Mouse (Mus musculus) T-helper 2 cell (primary cell): ENCODE measurements at regions not wholly inside any gene's neighbourhood (a gene's known extent, or its start where the extent isn't known, plus 50 kb on each side); places are given as distances from the start of the nearest gene placed in this dataset.

Source experiments
- in situ Hi-C: fragments of 300-600 bp; cut with MboI, MseI; formaldehyde crosslinking; loops from one replicate; pipeline ENCODE4 v1.15.1; 2025; ENCODE audit warnings: high pct_unique_total_duplicates

DNA sequence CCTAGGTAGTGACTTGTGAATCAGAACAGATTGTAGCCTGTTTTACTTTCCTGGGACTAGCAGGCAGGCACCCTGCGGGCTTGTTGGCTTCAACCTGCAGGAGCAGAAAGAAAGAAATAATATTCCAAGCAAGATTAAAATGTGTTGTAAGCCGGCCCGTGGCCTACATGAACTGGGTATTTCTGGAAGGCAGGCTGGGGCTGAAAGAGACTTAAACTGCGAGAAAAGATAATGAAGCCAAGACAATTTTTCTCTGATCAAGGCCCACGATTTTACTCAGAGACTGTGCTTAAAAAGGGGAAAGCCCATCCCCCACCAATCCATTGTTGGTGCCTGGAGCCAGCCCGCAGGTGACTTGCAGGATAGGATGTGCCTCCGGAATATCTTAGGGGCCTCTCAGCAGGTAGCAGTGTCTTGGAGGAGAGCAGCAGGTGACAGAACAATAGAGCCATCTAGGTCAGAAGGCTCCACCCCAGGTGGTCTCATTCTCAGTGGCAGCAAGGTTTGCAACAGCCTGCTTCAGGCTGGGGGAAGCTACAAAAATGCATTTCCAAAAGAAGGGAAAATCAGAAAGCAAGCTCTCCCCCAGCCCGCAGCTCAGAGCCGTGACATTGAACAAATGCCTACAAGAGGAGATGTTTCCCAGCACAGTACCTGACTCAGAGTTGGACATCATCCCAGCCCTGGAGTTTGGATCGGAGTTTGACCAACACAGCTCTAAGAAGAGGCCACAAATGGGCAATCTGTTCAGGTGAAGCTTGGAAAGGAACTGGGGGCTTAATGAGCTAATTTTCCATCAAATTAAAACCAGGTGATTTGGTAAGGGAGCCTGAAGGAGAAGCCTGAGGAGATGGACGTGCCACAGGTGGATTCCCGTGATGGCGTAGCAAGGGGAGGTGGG is 121.4 kb upstream of the Slc1a3 start:
- in situ Hi-C loops: no loop called here

DNA sequence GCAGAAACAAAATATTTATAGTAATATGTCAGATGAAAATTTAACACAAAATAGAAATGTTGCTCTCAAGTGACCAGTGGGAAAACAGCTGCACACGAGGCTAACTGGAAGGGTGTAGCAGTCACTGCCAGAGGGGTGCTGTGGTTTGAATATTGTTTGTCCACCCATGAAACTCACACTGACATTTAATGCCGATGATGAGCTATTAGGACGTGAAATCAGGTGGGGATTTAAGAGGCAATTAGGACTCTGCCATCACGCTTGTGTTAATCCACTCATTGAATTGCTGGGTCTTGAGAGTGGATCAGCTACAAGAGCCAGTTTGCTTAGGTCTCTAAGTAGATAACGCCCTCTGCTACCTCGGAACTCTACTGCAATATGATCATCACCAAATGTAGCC is 114.3 kb upstream of the Slc1a3 start:
- in situ Hi-C loops: loop anchor here (10.0 kb wide), 1 partner anchor 1820 kb away; no protein-coding TSS in a partner anchor

DNA sequence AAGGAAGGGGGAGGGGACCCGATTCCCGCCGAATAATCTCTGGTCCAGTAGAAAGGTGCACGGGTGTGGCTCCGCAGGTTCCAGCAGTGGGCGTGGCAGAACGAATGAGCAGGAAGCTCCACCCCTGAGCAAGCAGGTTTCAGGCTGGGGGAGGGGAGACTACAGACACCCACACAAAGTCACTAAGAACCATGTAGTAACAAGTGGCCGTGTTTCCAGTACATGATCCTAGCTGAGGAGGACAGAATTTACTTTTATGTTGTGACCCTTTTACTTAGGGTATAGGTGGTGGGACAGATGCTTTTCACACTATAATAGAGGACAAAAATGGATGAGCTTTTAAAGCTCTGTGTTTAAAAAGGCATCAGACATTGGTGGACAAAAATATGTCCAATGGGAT is 112.2 kb upstream of the Slc1a3 start:
- in situ Hi-C loops: loop anchor here (10.0 kb wide), 1 partner anchor 1822 kb away; no protein-coding TSS in a partner anchor

DNA sequence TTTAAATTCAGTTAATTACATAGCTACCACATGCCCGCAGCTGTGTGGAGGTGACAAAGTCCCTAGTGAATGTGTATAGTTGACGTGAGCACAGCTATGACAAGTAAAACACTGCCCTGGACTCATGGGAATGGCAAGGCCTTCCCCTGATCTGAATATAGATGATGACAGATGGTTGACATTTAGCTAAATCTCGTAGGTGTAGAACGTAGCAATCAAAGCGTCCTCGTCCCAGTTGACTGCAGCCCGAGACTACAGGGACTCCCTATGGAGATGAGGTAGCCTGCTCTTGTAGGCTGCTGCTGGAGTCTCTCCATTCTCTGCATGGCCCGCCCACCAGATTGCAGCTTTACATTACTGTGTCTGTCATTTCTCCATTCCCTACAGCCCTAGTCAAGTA is 107.0 kb upstream of the Slc1a3 start:
- in situ Hi-C loops: no loop called here

DNA sequence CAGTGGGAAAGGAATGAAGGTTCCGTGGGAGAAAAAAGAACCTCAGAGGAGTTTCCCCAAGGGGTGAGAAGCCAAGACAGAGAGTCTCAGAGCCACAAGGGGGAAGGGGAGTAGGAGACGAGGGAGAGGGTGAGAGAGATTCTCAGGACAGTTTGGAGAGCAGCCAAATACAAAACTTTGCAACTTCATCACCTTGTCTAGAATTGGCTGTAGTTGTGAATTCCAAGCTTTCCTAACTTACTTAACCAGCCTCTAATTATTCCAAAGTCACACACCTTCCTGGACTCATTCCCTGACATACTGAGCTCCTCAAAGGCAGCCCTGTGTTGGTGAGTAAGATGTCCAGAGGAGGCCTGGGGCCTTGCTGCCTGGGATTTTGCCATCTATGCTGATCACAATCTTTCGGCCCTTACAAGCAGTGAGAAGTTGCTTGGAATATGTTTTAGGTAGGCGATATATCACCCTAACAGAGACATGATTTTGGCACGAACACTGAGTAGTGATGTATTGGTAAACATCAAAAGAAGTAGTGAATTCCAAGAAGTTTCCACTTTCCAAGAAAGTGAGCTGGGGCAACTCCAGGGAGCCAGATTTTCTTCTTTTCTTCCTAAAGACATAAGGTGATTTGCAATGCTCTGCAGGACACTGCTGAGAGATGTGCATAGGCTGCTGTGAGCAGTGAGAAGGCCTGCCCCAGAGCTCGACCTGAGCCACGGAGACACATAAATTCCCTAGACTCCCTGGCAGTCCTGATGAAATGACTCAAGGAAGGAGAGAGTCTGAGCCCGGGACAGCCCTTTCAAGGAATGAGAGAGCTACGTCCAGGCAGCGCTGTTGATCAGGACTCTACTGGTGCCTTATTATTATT is 106.2 kb upstream of the Slc1a3 start:
- in situ Hi-C loops: no loop called here

DNA sequence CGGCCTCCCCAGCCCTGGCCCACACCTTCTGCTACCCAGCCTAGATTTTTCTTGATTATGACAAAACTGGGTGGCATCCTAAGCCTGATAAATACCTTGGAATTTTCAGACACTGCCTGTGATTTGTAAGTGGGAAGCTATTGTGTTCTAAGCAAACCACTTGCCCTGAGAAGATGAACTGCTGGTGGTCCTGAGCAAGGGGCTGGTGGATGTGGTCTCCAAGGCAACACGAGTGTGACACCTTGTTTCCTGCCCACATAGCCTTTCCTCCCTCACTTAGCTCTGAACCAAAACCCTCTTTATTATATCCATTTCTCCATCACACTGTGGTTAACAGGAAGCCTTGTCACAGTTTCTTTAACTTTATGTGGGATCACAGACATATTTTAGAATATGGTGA is 105.4 kb upstream of the Slc1a3 start:
- in situ Hi-C loops: no loop called here

DNA sequence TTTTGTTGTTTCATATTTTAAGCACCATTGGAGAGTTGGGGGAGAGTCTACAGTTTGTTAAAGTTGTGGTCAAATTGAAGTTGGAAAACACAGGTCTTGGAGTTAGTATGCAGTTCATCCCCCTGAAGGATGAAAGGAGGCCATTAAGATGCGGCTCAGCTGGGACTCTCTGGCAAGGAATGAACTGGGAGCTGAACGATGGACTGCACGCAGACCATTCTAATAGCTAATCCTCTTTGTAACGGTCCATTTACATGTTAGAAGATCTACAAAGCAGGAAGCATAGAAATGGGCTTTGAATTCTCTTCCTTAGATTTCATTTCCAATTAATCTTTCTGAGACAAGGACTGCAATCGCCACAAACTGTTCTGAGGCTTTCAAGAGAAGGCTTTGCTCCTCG is 104.7 kb upstream of the Slc1a3 start:
- in situ Hi-C loops: no loop called here

DNA sequence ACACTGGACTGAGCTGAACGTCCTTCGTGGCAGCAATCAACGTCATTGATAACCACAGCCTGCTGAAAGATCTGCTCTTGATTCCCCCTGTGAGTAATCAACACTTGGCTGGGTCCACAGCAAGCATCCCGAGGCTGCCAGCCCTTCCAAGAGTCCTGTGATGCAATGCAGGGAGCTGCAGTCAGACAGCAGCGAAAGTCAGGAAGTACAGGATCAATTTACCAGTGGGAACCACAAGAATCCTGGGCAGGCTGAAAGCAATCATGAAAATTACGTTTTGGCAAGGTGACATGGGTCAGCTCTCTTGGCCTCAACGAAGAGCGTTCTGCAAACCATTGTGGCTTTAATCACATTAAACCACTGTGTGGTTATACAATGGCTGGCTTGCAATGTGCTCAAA is 95.8 kb upstream of the Slc1a3 start:
- in situ Hi-C loops: loop anchor here (10.0 kb wide), 1 partner anchor 1762 kb away; no protein-coding TSS in a partner anchor

DNA sequence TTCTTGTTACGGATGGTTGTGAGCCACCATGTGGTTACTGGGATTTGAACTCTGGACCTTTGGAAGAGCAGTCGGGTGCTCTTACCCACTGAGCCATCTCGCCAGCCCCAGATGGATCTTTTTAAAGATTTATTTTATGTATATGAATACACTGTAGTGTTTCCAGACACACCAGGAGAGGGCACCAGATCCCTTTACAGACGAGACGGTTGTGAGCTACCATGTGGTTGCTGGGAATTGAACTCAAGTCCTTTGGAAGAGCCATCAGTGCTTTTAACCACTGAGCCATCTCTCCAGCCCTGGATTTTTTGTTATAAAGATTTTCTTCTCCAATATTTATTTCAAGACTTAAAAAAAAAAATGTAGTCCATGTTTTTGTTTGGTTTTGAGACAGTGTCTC is 95.0 kb upstream of the Slc1a3 start:
- in situ Hi-C loops: loop anchor here (10.0 kb wide), 1 partner anchor 1761 kb away; no protein-coding TSS in a partner anchor

DNA sequence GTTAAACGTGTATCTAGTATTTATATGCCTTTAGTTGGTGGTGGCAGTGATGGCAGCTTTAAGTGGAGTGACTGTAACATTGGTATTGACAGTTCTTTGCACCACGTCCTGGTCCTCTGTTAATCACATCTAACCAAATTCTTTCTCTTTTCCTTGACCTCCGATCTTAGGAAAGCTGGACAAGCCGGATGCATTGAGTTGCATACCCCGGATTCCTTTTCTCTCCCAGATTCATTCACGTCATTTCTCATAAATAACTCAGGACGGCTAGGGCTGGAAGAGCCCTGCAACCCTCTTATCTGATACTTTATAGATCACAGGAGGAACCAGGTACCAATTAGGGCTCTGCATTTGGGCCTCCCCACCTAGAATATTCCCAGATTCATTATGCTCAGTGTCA is 91.5 kb upstream of the Slc1a3 start:
- in situ Hi-C loops: loop anchor here (10.0 kb wide), 1 partner anchor 1757 kb away; no protein-coding TSS in a partner anchor

DNA sequence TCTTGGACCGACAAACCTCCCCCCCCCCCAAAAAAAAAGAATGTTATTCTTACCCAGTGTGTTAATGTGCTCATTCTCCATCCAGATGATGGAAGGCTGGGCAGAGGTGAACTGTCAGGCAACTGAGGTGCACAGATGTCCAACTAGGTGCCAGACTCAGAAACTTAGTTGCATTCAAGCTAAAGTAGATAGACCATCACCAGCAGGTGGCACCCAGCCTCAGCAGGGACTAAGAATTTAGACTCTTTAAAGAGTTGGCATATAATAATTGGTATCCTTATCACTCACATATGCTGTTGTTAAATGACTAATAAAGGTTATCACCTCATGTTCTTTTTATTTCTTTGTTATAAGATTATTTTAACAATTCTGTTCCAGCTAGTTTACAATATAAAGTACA is 86.5 kb upstream of the Slc1a3 start:
- in situ Hi-C loops: no loop called here

DNA sequence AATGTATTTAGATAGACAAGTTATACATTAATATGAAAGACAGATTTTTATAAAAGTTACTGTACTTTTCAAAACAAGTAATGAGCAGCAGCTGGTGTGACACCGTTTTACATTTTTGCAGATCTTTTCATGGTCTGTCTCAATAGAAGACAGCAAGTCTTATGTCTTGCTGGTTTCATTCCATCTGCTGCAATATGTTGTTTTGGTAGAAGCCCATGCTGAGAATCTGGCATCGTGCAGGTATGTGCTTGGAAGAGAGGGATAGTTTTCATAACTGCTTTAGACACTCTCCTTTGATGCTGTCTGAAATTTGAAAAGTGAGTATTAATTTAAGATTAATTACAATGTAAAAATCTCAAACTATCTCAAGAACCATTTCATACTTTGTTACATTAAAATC is 81.5 kb upstream of the Slc1a3 start:
- in situ Hi-C loops: no loop called here

DNA sequence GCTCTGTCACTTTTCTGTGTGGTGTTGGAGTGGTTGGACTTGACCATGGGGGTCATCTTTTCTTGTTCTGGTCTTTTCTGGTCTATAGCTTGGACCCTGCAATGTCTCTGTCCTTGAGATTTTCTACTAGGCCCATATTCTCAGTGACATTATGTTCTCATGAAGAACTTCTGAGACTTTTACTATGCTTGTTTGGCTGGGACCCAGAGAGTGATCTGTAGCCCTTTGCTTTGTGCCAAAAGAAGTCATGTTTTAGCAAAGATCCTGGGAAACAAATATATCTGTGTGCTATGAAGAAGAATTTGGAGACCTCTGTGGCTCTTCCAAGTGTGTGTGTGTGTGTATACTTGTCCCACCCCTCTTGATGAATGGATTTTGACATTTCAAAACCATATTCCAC is 79.4 kb upstream of the Slc1a3 start:
- in situ Hi-C loops: no loop called here

DNA sequence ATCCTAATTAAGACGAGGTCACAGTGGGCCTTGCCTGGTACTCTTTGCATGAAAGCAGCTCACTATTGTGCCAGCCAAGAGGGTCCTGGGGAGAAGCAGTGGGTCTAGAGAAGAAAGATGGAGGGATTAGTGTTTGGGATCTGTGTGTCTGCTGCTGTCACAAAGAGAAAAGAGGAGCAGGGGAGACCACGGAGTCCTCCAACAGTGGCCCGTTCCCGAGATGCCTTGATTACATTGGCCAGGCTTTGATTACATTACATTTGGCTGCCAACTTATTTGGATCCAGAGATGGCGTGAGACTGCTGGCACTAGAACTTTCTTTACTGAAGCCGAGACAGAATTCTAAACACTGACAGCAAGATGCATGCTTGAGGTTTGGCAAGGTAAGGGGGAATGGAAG is 78.4 kb upstream of the Slc1a3 start:
- in situ Hi-C loops: no loop called here

DNA sequence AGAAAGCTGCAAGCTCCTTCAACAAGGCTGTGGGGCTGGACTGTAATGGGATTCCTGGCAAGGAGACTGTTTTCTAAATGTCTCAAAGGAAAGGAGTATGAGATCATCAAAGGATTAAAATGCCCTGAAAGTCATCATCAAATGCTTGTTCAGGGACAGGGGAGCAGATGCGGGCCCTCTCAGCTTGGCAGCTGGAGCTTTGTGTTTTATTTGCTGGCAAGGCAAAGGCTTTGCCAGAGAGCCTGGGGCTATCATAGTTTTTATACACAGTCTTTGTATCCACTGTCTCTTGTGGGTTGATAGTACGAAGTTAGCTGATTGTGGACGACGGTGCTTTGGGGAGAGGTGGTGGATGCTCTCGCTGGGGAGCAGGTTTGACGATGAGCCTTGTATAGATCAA is 75.0 kb upstream of the Slc1a3 start:
- in situ Hi-C loops: no loop called here

DNA sequence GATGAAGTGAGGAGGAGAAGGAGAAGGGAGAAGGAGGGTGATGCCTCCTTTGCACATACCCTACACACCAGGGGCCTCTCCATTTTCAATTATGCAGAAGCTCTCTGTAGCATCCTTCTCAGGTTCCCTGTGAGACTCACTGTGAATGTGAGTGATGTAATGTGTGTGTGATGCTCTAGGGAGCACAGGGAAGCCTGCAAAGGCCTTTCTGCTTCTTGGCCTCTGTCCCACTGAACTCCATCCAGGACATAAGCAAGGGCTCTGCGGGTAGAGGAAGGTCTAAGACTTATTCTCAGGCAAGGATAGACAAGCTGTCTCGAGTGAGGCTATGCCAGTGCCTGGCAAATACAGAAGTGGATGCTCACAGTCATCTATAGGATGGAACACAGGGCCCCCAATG is 73.0 kb upstream of the Slc1a3 start:
- in situ Hi-C loops: no loop called here

DNA sequence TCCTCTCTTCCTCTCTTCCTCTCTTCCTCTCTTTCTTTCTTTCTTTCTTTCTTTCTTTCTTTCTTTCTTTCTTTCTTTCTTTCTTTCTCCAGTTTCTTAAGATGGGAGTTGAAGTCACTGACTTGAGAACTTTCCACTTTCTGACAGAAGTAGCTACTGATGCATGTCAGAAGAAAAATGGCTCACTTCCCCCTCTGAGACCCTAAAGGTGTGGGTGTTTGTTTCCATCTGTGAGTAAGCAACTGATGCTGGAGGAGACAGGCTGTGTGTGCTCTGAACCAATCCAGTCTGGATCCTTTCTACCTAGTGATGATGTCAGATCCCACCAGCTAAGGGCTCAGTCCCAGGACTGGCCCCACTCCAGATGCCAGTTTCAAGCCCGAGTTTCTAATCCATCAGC is 72.5 kb upstream of the Slc1a3 start:
- in situ Hi-C loops: no loop called here

DNA sequence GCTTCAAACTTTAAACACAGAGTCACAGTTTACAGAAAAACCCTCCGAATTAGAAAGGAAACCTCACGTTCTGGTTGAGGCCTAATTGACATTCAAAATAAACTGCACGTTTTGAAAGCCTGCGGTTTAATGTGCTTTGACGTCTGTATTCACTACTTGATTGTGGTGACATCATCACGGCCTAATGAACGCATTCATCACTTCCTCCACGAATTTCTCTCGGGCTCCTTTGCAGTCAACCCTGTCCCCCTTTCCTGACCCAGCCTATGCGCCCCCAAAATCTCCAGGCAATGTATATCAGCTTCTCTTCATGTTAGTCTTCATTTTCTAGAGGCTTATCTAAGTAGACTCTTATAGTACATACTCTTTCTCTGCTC is 71.6 kb upstream of the Slc1a3 start:
- in situ Hi-C loops: no loop called here

DNA sequence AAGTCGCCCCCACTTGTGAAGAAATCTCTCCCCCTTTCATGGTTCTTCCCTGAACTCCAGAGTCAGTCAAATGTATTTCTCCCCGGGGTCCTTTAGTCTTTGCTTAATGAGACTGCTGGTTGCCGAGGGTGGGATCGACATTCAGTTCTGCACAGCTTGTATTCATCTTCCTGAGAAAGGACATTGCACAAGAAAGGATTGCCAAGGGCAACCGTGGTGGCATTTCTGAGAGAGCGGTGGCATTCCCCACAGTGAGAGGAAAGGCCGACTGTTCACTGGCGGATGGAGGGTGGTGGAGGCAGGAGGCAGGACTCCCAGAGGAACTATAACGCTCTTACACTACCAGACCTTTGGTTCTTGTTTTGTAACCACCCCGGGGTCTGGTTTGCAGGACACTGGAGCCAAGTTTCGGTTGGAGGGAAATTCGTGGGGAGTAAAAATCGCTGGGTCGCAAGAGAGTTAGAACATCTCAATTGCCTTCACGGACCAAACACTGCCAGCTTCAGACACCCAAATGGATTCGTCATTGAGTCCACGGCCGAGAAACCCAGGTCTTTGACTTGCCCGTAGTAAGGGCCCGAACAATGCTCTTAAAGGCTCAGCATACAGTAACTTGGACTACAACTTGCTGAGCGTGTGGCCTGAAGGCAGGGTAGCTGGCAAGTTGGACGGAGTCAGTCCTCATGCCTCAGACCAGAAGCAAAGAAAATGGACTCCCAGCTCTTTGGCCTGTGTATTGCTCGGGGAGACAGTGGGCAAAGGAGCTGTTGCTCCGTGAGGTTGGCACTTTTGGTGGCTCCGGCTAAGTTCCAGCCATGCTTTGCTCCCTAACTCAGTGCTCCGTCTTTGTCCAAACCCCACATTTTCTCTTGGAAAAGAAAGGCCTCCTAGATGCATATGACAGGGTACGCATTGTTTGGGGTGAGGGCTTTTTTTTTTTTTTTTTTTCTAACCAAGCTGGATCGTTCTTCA is 70.9 kb upstream of the Slc1a3 start:
- in situ Hi-C loops: no loop called here

DNA sequence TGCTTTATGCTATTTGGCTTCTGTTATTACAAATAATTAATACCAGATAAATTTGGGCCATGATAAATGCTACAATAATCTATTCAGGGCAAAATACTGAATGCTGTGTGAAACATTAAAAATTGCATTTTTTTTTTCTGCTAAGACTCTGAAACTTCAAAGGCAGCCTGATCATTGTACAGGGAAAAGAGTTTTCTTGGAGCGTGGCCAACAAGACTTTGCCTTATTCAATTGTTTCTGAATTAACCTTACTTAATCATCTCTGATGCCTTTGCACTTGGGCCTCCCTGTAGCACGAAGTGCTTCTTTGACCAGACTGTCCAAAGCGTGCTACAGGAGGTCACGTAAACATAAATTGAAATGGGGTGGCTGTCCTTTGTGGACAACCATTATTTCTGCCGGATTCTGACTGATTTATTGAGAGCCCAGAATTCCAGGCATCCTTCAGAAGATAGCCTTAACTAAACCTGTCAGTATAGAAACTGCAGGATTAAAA is 69.9 kb upstream of the Slc1a3 start:
- in situ Hi-C loops: no loop called here
